In genomic region chr17:5511724-5512123, GRCm38 (mm10) we compare ENCODE assay signal across 17 mouse cellular contexts.
"Had no signal": no experiment of that assay in that cellular context is flagged by ENCODE, and none has a peak within 500 bp of the region (broad histone marks: within the 10 kb centered on the region; RNA-seq: fewer than 3 reads in every experiment).

No protein-coding gene starts in this region.

- H3K4me2 ChIP-seq: neural tube, embryonic 15.5 days had no signal

- H3K27me3 ChIP-seq: neural tube, embryonic 15.5 days had no signal

- H3K9ac ChIP-seq: neural tube, embryonic 15.5 days had no signal

- H3K4me3 ChIP-seq: left cerebral cortex, adult 2 months; limb, embryonic 10.5 days; midbrain, embryonic 10.5 days; myocyte; neural tube, embryonic 15.5 days had no signal

- H3K9me3 ChIP-seq: limb, embryonic 10.5 days; midbrain, embryonic 10.5 days; neural tube, embryonic 15.5 days had no signal

- ATAC-seq: lung, postnatal 0 days had no signal

- DNase-seq: kidney, adult 11 months; kidney, adult 9 months; kidney, postnatal 36 days; lung, adult 2 months; lung, postnatal 36 days; midbrain, embryonic 14.5 days; right cerebral cortex, adult 18-20 months; right cerebral cortex, postnatal 25 days; thymus, postnatal 4 days had no signal

- H3K27ac ChIP-seq: kidney, postnatal 0 days; left cerebral cortex, adult 2 months; limb, embryonic 10.5 days; neural tube, embryonic 15.5 days; stomach, postnatal 0 days had no signal

- H3K36me3 ChIP-seq: limb, embryonic 10.5 days; midbrain, embryonic 10.5 days; neural tube, embryonic 15.5 days had no signal

- H3K4me1 ChIP-seq: limb, embryonic 10.5 days; midbrain, embryonic 10.5 days had no signal
